Mouse (Mus musculus): ENCODE results near the gene Hs6st1.

- no peak for TF ChIP-seq HCFC1 (IDR thresholded peaks at IDR 0.05; ENCODE audit: borderline replicate concordance, insufficient read depth, low read length)
- no peak for TF ChIP-seq ZNF384 (IDR thresholded peaks at IDR 0.05; ENCODE audit: low read depth, low read length)
- no peak for TF ChIP-seq ZC3H11A (IDR thresholded peaks at IDR 0.05; ENCODE audit: borderline replicate concordance, low read depth, low read length)
These were observed 49.0 kb upstream of the Hs6st1 start for GRCm38 (mm10) chr1:36019161-36019560.

Data from ES-E14 (cell line).